Mouse (Mus musculus) gonadal fat pad, adult 2 months (tissue): ENCODE measurements around the gene Zfp644. TPM values are rescaled to one million over a fixed set of nuclear protein-coding genes. Genes with fewer than 3 reads are reported as not detected.

Source experiments
- DNase-seq: peaks from one replicate; pipeline ENCODE4 v3.0.0-alpha.2; 2012; ENCODE audit warnings: low read depth
- polyA plus RNA-seq: library from polyadenylated mRNA; depleted of rRNA; stranded (reverse); fragments of >200 nt; gene quantifications from 2 replicates; pipeline ENCODE4 v1.2.3, GENCODE M21; 2012

The Zfp644 gene
- polyA plus RNA-seq, 1 experiment: 13.4 TPM

GRCm38 (mm10) chr5:106664910-106665309 is 32.2 kb downstream of the Zfp644 start:
- DNase-seq: no peak

GRCm38 (mm10) chr5:106660867-106661266 is 36.2 kb downstream of the Zfp644 start:
- DNase-seq: no peak

GRCm38 (mm10) chr5:106652790-106653328 is 44.2 kb downstream of the Zfp644 start:
- DNase-seq: no peak

GRCm38 (mm10) chr5:106652220-106652753 is 44.8 kb downstream of the Zfp644 start:
- DNase-seq: no peak

GRCm38 (mm10) chr5:106649995-106650394 is 47.1 kb downstream of the Zfp644 start:
- DNase-seq: no peak

GRCm38 (mm10) chr5:106649441-106649840 is 47.6 kb downstream of the Zfp644 start:
- no peak for DNase-seq

GRCm38 (mm10) chr5:106643434-106643833 is 53.7 kb downstream of the Zfp644 start:
- no peak for DNase-seq

- no peak for DNase-seq
Observed at GRCm38 (mm10) chr5:106641876-106642275, 55.2 kb downstream of the Zfp644 start.

- no peak for DNase-seq
Observed at GRCm38 (mm10) chr5:106640235-106640809, 56.8 kb downstream of the Zfp644 start.

- DNase-seq: no peak
Observed at GRCm38 (mm10) chr5:106639627-106640026, 57.5 kb downstream of the Zfp644 start.

- DNase-seq: no peak
Observed at GRCm38 (mm10) chr5:106636423-106636946, 60.6 kb downstream of the Zfp644 start.

- no peak for DNase-seq
Observed at GRCm38 (mm10) chr5:106628369-106629149, 68.5 kb downstream of the Zfp644 start.

- no peak for DNase-seq
Observed at GRCm38 (mm10) chr5:106623337-106623736, 73.8 kb downstream of the Zfp644 start.

- no peak for DNase-seq
Observed at GRCm38 (mm10) chr5:106622193-106622592, 74.9 kb downstream of the Zfp644 start.

- DNase-seq: no peak
Observed at GRCm38 (mm10) chr5:106620446-106620845, 76.6 kb downstream of the Zfp644 start.

- DNase-seq: no peak
Observed at GRCm38 (mm10) chr5:106615006-106615405, 82.1 kb downstream of the Zfp644 start.

- no peak for DNase-seq
Observed at GRCm38 (mm10) chr5:106614570-106614969, 82.5 kb downstream of the Zfp644 start.

GRCm38 (mm10) chr5:106612151-106612550 is 84.9 kb downstream of the Zfp644 start:
- no peak for DNase-seq

- no peak for DNase-seq
Observed at GRCm38 (mm10) chr5:106608798-106609197, 88.3 kb downstream of the Zfp644 start, which contains the start of gene Gm17304. Gene Gm17304 (plus strand): TSS chr5:106609098.

- DNase-seq: no peak
Observed at GRCm38 (mm10) chr5:106607081-106607480, 90.0 kb downstream of the Zfp644 start.

- no peak for DNase-seq
Observed at GRCm38 (mm10) chr5:106605096-106605495, 92.0 kb downstream of the Zfp644 start.

GRCm38 (mm10) chr5:106604381-106604780 is 92.7 kb downstream of the Zfp644 start:
- no peak for DNase-seq
